Mouse (Mus musculus) B cell, adult 67 days (primary cell): ENCODE data around the gene Btbd11. TPM values are rescaled to one million over a fixed set of nuclear protein-coding genes. Genes with fewer than 3 reads are reported as not detected.

Source experiments
- total RNA-seq, 2 experiments: library from RNA; stranded (reverse); gene quantifications; 4 replicates each; pipeline ENCODE4 v1.2.4; 2023

Gene Btbd11
- under 1 TPM; 0.18 to 0.78 TPM for total RNA-seq

GRCm38 (mm10) chr10:85386605-85387218 lies at the start of gene Btbd11:
Btbd11 (plus strand) TSS chr10:85386814.

Other genes starting within 250 kb of the Btbd11 start
- gene Cry1, start 201.8 kb upstream of the Btbd11 start, total RNA-seq: 10 to 100 TPM; 25.4 to 40.0 TPM